In genomic region chr17:27716804-27717203, GRCm38 (mm10) we compare ENCODE assay signal across 7 mouse cellular contexts. TPM values are rescaled to one million over a fixed set of nuclear protein-coding genes. Genes with fewer than 3 reads are reported as not detected.
DNase-seq lines count a peak whose midpoint lies in the region; ATAC-seq and TF ChIP-seq lines count a peak whose summit lies in the region.

No protein-coding gene starts in this region.

- peak overlapping the region; percentile 44 for H3K4me2 ChIP-seq in hindbrain, postnatal 0 days (ENCODE audit: low read depth, low read length)
- H3K4me2 ChIP-seq in liver, embryonic 13.5 days, result peak overlapping the region; percentile 48
- H3K4me2 ChIP-seq in neural tube, embryonic 15.5 days, result peak overlapping the region; percentile 46

- peaks cover 11% of the 10 kb centered on the region for H3K4me1 ChIP-seq in hindbrain, postnatal 0 days (ENCODE audit: insufficient read depth, low read length)
- H3K4me1 ChIP-seq in liver, embryonic 13.5 days (replicated peaks), result peaks cover 6% of the 10 kb centered on the region
- H3K4me1 ChIP-seq in neural tube, embryonic 15.5 days, result peaks cover 20% of the 10 kb centered on the region

- peak; percentile 46 for ATAC-seq in common myeloid progenitor, adult 5-6 weeks (replicated peaks; ENCODE audit: low read depth, poor library complexity, severe bottlenecking)
- ATAC-seq in hindbrain, postnatal 0 days, result 0 out of 2 replicates have a peak, but pooled peaks have one; percentile 19
- no peak for ATAC-seq in liver, embryonic 13.5 days (ENCODE audit: low read depth)
- ATAC-seq in neural tube, embryonic 15.5 days (ENCODE audit: low FRiP score), result no peak; the same call in 1 of the 2 replicates

- H3K9ac ChIP-seq in hindbrain, postnatal 0 days (replicated peaks; ENCODE audit: low read length), result peak overlapping the region; percentile 28; the same call in 1 of the 2 replicates
- no peak overlapping the region for H3K9ac ChIP-seq in liver, embryonic 13.5 days
- no peak overlapping the region for H3K9ac ChIP-seq in neural tube, embryonic 15.5 days (replicated peaks)

- DNase-seq in ES-CJ7 (ENCODE audit: low read depth, low spot score), result peak; percentile 88
- DNase-seq in hindbrain, postnatal 0 days (ENCODE audit: low spot score), result no peak
- peak; percentile 35 for DNase-seq in liver, embryonic 13.5 days
- DNase-seq in layer of hippocampus, adult 8-10 months (ENCODE audit: low spot score in 2 of 2), result no peak
- DNase-seq in cerebellum, adult 9-11 months, result no peak

- no peak for TF ChIP-seq CTCF in hindbrain, postnatal 0 days (IDR thresholded peaks at IDR 0.05; ENCODE audit: low read depth)

- H3K36me3 ChIP-seq in hindbrain, postnatal 0 days (ENCODE audit: insufficient read depth, low read length), result no peaks in the 10 kb centered on the region
- H3K36me3 ChIP-seq in liver, embryonic 13.5 days, result no peaks in the 10 kb centered on the region
- H3K36me3 ChIP-seq in neural tube, embryonic 15.5 days, result no peaks in the 10 kb centered on the region

- no peak overlapping the region for H3K27ac ChIP-seq in hindbrain, postnatal 0 days
- no peak overlapping the region for H3K27ac ChIP-seq in liver, embryonic 13.5 days
- H3K27ac ChIP-seq in neural tube, embryonic 15.5 days (replicated peaks), result no peak overlapping the region

- no peaks in the 10 kb centered on the region for H3K9me3 ChIP-seq in hindbrain, postnatal 0 days (ENCODE audit: low read length)
- H3K9me3 ChIP-seq in liver, embryonic 13.5 days (replicated peaks), result no peaks in the 10 kb centered on the region
- no peaks in the 10 kb centered on the region for H3K9me3 ChIP-seq in neural tube, embryonic 15.5 days (replicated peaks)

- 9% methylated on average over 16 of the region's 16 CpGs for WGBS in hindbrain, postnatal 0 days
- WGBS in liver, embryonic 13.5 days (ENCODE audit: insufficient replicate concordance), result 7% methylated on average over 16 of the region's 16 CpGs
- 4% methylated on average over 16 of the region's 16 CpGs for WGBS in neural tube, embryonic 15.5 days

- no peaks in the 10 kb centered on the region for H3K27me3 ChIP-seq in hindbrain, postnatal 0 days (ENCODE audit: insufficient read depth, low read length)
- peaks cover 35% of the 10 kb centered on the region for H3K27me3 ChIP-seq in liver, embryonic 13.5 days
- no peaks in the 10 kb centered on the region for H3K27me3 ChIP-seq in neural tube, embryonic 15.5 days (replicated peaks)

- peak overlapping the region; percentile 8; the same call in 1 of the 2 replicates for H3K4me3 ChIP-seq in hindbrain, postnatal 0 days (ENCODE audit: low read length)
- H3K4me3 ChIP-seq in liver, embryonic 13.5 days (replicated peaks), result peak overlapping the region; percentile 18
- peak overlapping the region; percentile 15 for H3K4me3 ChIP-seq in neural tube, embryonic 15.5 days (replicated peaks)

RNA-seq across cellular contexts. Expression of gene Spdef, which starts 12.0 kb away (rescaled TPM):
- total RNA-seq in common myeloid progenitor, adult 5-6 weeks (2017), result not detected in 2 replicates
- total RNA-seq in hindbrain, postnatal 0 days (2014; rRNA removed), result 2.1 TPM in 2 replicates
- 1.7 and 1.8 TPM in 2 replicates for polyA plus RNA-seq in hindbrain, postnatal 0 days (2015; fragmentation: Nextera tagmentation; extraction: Ambion mirVana)
- polyA plus RNA-seq in liver, embryonic 13.5 days (2015; fragmentation: Nextera tagmentation; extraction: Ambion mirVana), result not detected in 2 replicates
- 0.92 and 1.9 TPM in 2 replicates for polyA plus RNA-seq in neural tube, embryonic 15.5 days (2015; fragmentation: Nextera tagmentation; extraction: Ambion mirVana)
- total RNA-seq in layer of hippocampus, adult 8-10 months (2022), result under 1 TPM in 3 of 4 experiments, not detected in 1; 0.25 to 0.63 (median 0.31) TPM

Comparison
In these comparisons a context has a peak if more than half of its experiments do, and no peak if none do; other contexts are left out.
1. DNase-seq: peak in ES-CJ7 (single experiment) and liver, embryonic 13.5 days (single experiment); none in hindbrain, postnatal 0 days (single experiment), layer of hippocampus, adult 8-10 months (0 of 2) and cerebellum, adult 9-11 months (single experiment).
2. ATAC-seq: peak in common myeloid progenitor, adult 5-6 weeks (single experiment) and hindbrain, postnatal 0 days (single experiment); none in liver, embryonic 13.5 days (single experiment) and neural tube, embryonic 15.5 days (single experiment).
3. Peak in every context shown above with its lines, with median percentiles within 50 percentile points of each other: H3K4me2 ChIP-seq and H3K4me3 ChIP-seq.